Mouse (Mus musculus): Measurements from ENCODE around the gene Abcb9.

- TF ChIP-seq CTCF (IDR thresholded peaks at IDR 0.05; ENCODE audit: borderline replicate concordance, insufficient read depth, low read depth, low read length) (no peak), POLR2A (IDR thresholded peaks at IDR 0.05; ENCODE audit: borderline replicate concordance, insufficient read depth, low read length) (no peak)
Observed at GRCm38 (mm10) chr5:124098923-124099322, 3.3 kb upstream of the Abcb9 start.

Data from cerebellum, adult 2 months (tissue).